Mouse (Mus musculus): Measurements from ENCODE around the gene Eif5a.

Eif5a gene

DNA sequence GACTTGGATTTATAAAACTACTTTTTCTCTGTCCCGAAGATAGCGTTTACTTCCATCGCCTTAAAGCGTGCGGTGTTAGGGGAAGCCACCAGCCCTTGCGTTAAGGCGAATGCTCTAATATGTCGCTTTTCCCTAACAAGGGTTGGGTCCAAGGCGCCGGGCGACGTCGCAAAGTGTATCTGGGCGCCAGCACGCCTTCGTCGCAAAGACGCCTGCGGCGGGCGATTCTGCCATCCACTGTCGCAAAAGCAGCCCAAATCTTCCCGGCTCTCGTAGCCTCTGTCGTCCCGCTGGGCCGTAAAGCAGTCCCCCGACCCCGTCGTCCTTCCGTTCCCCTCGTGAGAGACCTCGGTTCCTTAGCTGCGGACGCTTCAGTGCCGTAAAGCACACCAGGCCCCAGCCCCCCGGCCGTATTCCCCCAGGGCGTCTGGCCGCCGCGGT lies 20.3 kb downstream of the Eif5a start:
- peak; percentile 85 for DNase-seq

DNA sequence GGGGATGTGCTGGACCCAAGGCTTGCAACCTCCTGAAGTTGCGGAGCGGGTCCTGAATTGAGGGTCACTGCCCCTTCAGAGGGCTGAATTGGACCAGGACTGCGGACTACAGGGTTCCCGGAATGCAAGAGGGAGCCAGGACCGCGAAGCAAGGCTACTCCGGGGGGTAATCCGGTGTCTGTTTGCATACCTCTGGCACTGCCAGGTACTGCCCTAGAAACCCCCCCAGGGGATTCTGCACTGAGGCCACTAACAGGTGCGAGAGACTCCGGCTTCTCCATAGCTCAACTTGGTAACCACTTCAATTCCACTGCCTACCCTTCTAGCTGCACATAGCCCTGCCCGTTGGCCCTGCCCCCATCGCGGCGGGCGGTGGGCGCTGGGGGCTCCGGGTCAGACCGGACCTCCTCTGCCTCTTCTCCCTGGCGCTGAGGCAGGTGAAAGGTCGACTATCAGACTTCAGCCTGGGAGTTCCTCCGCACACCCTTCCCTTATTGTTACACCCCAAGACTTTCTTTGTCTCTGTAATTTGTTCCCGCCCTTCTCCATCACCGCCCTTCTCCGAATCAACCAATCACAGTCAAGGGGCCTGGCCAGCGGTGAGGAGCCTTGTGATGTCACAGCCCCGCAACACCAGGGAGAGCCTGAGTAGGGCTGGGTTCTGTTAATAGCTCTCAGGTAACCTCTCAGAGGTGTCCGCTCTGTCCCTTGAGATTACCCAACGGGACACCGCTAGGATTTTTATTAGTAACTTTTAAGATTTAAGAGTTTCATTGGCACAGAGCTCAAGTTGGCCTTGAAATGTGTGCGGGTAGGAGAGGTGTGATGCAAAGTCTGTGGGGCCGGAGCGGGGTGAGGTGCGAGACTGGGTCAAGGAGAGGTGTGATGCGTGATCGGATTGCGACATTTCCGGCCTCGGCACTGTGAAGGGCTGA lies 21.0 kb downstream of the Eif5a start, which contains the start of the genes 2810408A11Rik and Neurl4:
TSS of gene 2810408A11Rik (minus strand) at position 517 of the 935 bp plus-strand sequence.
TSS of gene Neurl4 (plus strand) at position 602 of the 935 bp plus-strand sequence.
- DNase-seq, result peak; percentile 87 to 90

DNA sequence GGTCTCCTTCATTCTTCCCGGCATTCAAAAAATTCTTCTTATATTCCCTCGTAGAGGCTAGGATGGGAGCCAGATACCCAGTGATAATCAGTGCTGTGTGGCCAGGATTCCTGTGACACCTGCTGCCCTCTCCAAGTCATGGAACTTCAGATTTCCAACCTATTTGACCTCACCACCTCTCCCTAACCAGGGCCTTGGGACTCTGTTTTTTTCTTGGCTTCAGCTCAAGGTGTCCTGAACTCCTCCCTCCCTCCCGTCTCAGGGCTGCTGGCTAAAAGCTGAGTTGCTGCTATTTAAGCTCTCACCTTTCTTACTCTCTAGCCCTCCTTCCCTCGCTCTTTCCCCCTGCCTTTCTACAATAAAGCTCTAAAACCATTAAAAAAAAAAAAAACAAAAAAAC lies 21.9 kb downstream of the Eif5a start:
- DNase-seq, result no peak

DNA sequence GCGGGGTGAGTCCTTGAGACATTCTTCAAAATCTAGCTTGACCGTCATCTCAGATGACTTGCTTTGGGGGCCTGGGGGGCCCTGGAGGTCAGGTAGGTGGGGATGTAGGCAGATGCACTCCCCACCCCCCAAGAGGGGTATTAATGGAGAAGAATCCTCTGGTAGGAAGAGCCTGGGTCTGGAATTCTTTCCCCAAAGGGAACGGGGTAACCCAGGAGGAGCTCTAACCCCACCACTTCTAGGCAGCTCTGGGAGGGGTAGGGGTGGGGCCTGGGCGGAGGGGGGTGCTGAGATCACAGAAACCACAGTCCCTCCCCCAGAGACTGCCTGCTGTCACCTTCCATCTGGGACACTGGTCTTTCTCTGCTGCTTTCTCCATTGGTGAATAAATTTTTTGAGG lies 26.5 kb downstream of the Eif5a start, which contains the start of gene Acap1:
TSS of gene Acap1 (minus strand) at position 249 of the 400 bp plus-strand sequence.
- DNase-seq, result peak; percentile 63 to 65

DNA sequence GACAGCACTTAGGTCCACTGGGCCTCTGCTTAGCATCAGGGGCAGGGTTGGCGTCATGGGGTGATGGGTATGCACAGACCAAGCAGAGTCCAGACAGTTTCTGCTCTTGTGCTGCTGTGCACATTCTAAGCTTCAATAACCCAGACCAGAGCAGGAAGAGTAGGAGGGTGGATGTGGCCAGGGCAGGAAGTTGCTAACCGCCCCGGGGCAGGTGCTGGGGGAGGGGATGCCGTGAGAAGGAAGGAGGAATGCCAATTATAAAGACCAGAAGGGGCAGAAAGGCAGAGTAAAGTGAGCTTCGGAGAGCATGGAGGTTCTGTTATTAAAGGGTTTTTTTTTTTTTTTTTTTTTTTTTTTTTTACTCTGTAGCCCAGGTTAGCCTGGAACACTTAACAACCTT lies 27.1 kb downstream of the Eif5a start:
- DNase-seq, result peak; percentile 77 to 82

DNA sequence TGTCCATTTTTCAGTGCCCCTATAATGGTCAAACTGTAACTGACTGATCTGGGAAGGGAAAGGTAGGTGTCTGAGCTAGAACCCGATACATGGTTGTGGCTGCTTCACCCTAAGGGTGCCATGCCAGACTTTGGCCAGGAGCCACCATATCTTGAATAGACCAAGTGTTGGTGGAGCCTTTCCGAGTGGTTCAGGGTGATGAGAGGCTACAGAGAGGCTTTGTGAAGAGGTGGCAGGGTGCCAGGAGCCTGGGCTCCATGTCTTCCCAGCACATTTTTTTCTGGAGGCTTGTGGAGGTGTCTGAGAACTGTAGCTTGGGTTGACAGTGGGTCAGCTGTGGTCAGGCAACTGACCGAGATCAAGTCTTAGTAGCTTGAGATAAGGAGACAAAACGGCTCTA lies 30.3 kb downstream of the Eif5a start:
- no peak for DNase-seq

DNA sequence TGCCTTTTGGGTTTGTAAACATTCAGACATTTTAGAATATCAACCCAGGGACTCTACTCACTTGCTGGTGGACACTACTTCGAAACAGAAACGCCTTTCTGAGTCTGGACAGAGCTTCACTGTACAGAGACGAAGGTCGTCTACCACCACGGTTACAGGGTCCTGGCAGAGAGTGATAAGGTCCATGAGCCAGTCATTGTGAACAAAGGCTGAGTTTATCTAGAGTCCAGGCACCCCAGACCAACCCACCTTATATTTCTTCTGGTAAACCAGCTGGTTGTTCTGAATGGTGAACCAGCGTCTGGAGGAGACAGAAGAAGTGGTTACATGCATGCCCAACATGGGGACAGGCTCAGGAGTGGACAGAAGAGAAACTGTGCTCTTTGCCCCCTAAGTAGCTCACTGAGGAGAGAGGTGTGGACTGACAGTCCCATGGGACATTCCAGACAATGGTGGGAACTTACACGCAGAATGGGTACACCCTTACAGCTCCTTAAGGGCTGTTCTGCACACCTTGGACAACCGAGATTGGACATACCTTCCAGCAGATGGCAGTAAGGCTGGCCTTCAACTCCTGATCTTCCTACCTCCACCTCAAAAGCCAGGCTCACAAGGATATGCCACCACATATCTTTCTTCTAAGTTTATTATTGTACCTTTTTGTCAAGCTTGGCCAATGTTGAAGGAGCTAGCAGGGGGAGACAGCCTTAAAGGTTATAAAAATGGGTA lies 34.7 kb downstream of the Eif5a start:
- no peak for DNase-seq

DNA sequence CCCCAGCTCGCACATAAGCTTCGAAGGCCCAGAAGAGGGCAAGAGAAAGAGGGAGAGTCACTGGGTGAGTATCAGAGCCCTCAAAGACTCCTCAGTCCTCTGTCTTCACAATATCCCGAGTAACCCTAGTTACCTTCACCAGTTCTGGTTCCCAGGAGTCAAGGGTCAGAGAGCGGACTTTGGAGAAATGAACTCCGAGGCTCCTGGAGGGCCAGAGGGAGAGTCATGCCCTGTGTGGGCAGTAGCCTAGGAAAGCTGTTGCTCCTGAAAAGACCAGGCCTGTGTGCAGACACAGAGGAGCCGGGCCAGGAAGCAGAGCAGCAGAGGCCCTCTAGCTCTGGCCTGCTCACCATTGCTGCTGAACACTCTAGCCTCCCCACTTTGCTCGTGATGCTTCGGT lies 37.1 kb downstream of the Eif5a start:
- no peak for DNase-seq

DNA sequence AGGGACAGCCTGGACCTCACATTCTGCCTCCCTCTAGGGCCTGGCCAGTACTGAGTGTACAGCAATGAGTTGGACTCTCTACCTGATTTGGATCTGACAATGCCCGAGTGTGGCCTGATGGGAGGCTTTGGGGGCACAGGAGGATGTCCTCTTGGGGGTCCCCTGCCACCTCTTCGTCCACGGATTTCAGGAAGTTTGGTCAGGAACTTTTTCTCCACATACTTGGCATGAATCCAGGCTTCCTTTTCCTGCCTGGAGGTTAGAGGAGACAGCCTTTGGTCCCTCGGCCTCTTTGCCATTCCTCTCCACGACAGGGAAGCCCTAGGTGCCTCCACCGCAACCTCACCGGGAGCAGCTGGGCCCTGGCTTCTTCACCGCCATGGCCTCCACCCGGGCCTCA lies 37.5 kb downstream of the Eif5a start:
- no peak for DNase-seq

DNA sequence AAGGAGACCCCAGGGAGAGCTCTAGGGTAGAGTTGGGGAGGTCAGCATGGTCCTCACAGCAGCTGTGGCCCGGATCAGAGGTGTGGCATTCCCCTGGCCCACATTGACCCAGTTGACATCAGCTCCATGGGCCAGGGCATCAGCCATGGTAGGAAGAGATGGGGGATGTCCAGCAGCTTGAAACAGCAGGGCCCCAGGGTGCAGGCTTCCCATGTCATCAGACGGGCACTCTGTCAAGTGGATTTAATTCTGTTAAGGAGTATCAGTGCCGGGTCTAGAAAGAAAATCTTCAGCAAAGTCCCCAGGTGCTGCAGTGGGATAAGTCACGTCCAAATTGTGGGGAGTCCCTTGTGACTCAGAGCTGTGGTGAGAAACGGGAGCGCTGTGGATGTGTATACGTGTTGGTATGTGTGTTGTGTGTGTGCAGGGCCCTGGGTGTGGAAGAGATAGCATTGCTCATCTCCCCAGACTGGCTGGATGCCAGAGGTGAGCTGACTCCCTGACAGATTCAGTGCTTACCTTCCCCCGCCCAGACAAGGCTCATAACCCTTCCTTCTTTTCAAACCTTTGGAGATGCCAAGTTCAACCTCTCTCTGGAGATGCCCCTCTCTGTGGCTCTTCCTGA lies 38.1 kb downstream of the Eif5a start:
- no peak for DNase-seq

DNA sequence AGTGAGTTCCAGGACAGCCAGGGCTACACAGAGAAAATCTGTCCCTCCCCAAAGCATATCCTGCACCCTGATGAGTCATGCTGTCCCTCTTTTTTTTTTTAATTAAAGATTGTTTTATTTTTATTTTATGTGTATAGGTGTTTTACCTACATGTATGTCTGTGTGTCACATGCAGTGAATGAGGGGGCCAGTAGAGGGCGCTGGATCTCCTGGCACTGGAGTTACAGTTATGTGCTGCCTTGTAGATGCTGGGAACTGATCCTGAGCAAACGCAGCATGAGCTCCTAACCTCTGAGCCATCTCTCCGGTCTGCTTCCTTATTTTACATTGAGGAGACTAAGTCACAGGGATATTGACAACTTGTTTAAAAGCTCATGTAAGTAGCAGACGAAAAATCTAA lies 38.7 kb downstream of the Eif5a start:
- DNase-seq, result peak; percentile 83 to 84

DNA sequence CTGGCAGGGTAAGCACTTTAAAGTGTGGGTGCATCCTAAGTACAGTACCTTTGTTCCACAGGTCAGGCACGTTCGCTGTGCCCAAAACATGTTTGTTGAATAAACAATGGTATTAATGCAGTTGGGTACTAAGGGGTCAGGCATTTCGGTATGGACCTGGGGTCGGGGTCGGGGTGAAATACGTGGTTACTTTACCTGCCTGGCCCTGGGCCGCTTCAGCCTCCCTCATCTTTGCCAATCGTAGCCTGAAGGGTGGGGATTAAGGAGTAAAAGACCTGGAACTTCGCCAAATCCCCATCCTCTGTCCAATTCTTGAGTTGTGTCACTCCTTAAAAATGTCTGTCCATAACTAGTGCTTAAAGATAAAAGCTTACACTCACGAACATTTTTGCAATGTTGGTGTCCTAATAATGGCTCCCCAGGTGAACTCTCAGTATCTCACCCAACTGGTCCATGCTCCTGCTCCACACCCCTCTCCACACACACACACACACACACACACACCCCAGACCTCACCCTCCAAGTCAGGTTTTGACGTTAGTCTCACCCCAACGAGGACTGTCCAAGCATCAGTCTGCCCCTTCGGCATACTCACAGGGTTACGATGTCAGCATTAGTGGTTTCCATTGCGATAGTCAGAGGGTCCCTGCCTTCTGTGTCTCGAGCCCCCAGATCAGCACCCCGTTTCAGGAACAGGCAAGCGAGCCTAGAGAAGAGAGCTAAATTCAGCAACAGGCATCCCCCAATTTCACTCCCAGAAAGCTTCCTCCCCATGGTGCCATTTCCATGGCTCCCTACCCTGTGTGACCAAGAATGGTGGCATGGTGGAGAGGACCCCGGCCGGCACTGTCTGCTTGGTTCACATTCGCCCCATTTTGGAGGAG lies 39.7 kb downstream of the Eif5a start:
- DNase-seq, result no peak

DNA sequence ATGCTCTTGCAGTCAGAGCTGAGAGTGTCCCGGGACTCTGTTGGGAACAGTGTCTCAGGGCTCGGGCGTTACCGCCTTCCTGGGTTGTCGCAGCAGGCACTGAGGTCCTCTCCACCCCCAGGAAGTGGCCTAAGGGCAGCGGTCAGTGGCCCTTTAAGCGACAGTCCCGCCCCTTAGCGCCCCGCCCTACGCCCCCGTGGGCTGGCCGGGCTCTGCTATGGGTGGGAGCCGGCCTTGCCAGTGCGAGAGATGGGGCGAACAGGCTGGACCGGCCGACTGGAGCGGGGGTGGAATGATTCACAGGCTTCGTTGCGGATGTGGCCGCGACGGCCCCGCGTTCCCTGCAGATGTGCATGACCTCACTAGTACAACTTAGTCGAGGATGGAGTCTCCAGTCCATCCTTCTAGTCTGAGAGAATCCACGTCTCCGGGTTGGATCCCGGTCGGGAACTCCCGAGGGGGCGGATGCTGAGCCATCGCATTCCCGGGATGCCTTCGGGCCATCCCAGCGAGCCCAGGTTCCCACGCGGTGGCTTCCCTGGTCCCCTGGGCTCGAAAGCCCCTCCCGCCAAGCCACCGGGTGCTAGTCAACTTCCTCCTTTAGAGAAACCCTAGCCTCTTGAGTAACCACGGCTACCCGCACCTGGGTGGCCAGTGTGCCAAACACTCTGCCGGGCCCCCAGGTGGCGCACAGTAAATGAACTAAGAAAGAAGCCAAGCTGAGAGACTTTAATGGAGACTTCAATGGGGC lies 40.7 kb downstream of the Eif5a start, which contains the start of gene Kctd11:
TSS of gene Kctd11 (minus strand) at position 554 of the 751 bp plus-strand sequence.
- peak; percentile 90 to 92 for DNase-seq

DNA sequence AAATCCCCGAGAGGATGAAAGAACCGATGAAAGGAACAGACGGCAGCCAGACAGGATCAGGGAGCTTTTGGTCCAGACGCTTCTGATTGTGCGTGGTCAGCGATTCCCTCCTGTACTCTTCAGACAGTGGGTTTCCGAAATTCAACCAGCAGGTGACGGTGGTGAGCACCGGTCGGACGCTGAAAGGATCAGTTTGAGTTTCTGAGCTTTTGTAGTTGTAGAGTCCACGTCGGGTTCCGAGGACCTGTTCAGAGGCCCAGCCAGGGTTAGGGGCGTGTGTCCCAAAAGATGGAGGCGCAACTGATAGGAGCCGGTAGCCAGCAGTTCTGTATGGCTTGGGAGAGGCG lies 41.3 kb downstream of the Eif5a start:
- DNase-seq, result peak; percentile 76

DNA sequence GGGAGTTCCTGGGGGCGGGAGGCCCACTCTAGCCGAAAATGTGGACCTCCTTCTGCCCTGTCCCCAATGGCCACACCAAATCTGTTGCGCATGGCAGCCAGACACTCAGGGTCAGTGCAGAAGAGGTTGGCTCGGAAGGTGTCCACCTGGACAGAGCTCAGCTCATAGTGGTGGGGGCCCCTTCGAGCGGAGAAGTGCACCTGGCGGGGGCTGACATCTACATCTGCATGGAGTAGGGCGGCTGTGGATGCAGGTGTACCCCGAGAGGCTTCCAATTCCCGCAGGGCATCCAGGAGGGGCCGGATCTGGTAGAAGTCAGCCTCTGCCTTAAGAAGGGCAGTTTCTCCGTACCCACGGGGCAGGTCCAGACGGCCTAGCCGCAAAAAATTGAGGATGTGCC lies 42.0 kb downstream of the Eif5a start:
- DNase-seq, result no peak

DNA sequence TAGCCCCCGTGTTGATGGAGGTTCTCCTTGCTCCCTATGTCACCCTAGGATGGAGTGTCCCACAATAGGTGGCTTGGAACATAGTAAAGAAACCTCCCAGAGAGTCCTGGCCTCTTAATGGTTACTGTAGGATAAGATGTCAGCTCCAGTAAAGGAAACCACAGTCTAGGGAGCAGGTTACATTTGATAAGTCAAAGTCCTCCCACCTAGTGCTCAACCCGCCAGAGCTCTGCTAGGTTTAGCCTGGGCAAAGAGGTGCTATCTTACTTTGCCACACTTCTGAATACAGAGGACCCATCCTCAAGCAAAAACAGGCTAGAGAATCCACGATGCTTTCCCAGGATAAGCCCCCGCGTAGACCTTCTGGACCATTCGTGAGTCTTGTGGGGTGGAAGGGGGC lies 42.8 kb downstream of the Eif5a start:
- no peak for DNase-seq

DNA sequence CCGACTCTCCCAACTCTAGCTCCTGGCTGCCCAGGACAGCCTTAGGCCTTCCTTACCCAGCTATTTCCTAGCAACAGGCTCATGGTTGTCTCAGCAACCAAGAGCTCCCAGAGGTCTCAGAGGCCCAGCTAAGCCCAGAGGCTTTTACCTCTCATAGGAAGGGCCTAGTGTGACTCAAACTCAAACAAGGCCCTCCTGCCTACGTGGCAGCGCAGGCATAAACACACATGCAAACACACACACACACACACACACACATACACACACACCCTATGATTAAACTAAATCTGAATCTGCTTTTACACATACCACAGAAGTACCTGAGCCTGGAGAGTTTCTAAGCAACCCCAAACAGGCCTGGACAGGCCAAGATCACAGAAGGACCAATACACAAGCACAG lies 43.4 kb downstream of the Eif5a start:
- no peak for DNase-seq

DNA sequence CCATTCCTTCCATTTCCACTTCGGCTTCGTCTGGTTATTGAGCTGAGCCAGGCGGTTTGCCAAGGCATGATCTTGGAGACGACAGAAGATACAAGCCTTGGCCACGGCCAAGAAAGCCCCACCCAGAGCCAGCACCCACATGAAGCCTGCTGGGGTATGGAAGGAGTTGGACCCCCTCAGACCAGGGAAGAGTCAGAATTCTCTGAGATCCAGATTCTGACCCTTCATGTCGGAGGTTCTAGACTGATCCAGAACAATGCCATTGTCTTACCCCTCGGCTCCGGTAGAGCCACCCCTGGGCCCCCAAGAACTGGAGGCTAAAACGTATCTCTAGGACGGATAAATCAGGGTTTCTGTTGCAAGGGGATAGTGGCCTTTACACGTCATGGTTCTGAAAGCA lies 43.9 kb downstream of the Eif5a start, which contains the start of gene Tmem95:
TSS of gene Tmem95 (minus strand) at position 141 of the 400 bp plus-strand sequence.
- DNase-seq, result no peak

DNA sequence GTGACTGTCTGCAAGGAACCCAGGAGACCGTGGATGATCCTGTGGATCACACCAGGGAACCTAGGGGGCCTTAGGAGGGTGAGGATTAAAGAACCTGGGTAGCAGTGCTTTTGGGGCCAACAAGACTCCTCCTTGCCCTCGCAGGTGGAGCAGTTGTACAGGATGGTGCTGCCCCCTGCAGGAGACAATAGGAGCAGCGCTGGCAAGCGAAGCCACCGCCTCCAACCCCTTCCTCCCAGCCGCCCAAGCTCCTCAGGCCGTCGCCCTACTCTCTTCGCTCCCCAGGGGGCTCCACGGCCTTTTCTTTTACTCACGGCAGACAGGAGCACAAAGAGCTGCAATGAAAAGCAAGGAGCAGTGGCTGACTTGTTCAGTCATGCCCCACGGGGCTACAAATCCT lies 44.9 kb downstream of the Eif5a start:
- DNase-seq, result peak; percentile 92 to 94

DNA sequence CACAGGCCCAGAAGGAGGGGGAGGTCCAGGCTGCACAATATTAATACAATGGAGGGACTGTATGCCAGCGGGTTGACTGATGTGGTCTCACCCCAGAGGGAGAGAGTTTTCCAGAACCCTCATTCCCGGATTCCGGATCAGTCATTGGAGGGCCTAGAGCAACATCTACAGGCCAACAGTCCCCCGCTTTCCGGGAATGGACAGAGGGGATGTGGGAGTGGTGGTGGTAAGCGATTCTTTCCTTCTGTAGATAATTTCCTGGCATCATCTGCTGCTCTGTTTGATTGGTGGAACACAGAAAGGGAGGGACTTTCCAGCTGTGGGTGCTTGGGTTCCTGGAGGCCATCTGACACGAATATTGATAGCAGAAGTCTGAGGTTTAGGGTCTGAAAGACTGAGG lies 45.6 kb downstream of the Eif5a start:
- no peak for DNase-seq

DNA sequence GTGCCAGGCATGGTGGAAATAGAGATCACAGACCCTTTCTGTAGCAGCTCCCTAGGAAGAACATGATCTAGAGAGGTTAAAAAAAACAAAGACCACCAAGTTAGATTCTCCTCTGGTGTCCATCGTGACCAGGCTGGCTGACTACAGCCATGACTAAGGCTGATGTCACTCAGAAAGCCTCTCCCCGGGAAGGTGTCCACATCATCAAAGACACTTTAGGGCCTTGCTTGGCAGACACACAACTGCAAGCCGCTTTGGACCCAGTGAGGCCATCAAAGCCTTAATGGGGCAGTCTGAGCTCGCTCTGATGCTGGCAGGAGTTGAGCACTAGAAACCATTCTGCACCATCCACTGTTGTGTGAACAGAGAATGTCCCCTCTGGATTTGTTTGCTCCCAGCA lies 49.3 kb downstream of the Eif5a start:
- no peak for DNase-seq

All from B cell, adult 2 months (primary cell).